Mouse (Mus musculus) liver, adult (tissue): ENCODE data around the gene Pygb.

Source experiments
- GATA4 ChIP-seq: IDR thresholded peaks from 2 replicates; pipeline ENCODE4 v1.6.1; 2014; ENCODE audit warnings: mild to moderate bottlenecking, low read length; ENCODE audit not compliant: insufficient replicate concordance

The Pygb gene

DNA sequence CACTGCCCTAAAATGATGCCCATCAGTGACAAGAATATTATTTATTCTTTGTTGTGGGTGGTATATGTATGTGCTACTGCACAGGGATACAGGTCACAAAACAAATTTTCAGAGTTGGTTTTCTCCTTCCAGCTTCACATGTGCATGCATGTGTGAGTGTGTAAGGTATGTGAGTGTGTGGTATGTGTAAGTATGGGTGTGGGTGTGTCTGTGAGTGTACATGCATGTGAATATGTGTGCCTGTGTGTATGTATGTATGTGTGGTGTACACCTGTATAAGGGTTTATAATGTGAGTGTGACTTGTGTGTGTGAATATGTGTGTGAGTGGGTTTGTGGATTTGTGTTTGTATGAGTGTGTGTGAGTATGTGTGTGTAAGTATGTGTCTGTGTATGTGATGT is 68.7 kb downstream of the Pygb start:
- TF ChIP-seq GATA4: no peak

DNA sequence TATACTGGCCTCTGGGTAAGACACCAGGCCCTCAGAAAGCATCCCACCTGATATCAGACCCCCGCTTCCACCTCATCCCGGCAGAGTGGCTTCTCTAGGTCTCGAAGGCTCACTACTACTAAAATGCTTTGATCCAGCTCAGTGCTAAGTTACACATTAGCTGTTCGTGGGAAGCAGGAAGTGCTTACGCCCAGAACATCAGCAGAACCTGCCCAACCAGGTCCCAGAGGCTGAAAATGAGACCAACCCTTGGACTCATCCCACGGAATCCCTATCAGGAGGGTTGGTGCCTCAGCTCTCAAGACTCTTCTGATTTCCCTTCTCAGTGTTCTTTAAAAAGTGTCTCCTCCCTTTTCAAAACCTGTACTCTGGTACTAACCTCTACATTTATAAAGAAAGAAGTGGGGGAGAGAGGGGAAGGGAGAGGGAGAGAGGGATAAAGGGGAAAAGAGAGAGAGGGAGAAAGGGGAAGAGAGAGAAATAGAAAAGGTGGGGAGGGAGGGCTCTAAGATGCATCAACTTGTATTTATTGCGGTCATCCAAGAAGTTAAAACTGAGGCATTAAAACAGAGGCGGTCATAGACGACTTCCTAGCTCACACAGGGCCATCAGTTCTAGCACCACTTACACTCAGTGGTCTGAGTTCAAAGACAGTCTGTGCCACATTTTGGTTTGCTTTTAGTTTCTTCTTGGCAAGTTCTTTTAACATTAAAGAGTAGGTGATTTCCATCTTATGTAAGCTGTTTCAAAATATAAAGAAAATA is 72.4 kb downstream of the Pygb start:
- no peak for TF ChIP-seq GATA4

DNA sequence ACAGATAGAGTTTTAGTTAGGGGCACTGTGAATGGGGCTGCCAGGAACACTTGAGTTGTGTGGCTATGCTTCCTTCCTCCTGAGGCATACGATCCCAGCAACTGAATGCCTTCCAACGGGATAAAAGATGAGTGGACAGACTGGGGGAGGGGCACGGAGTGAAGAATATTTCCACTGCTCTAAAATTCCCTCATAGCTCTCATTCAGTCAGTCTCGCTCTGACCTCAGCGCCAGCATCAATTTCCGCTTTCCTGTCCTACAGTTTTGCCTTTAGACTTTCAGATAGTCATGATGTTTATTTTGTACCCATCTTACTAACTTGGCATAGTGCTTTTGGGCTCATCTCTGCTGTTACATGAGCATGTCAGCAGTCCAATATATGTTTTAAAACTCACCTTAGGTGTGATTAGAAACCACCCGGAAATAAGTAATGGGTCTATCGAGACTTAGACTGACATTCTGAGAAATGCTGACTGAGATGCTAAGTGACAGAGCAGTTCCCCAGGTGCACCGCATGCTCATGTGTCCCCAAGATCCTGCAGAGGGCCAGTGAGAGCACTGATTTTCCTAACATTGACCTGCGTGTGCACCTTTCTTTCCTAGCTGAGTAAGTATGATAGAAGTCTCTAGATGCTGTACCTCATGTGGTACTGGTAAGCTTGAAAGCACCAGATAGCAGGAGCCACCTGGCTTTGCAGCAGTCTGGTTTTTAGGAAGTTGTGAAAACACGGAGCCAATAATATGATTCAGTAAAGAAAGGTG is 73.4 kb downstream of the Pygb start:
- TF ChIP-seq GATA4: no peak

DNA sequence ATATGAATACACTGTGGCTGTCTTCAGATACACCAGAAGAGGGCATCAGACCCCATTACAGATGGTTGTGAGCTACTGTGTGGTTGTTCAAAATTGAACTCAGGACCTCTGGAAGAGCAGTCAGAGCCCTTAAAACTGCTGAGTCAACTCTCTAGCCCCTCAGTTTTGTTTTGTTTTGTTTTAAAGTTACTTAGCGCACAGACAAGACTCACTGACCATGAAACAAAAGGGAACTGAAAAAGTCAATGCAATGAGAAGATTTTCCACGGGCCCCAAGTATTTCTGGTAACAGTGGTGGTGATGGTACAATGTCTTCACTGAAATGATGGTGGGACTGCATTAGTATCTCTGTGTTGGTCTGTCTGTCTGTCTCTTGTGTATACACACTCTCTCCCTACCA is 74.6 kb downstream of the Pygb start:
- TF ChIP-seq GATA4: no peak

DNA sequence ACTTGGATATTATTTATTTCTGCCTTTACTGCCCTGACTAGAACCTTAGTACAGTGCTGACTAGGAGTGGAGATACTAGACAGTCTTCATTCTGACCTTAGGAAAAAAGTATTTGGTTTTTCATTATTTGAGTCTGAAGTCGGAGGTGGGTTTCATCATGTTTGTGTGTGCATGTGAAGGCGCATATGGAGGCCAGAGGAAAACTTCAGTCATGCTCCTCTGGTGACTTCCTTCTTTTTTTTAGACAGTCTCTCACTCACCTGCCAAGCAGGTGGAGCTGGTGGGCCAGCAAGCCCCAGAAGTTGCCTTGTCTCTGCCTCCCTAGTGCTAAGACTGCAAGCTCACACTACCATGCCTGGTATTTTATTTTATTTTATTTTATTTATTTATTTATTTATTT is 80.5 kb downstream of the Pygb start:
- TF ChIP-seq GATA4: no peak

DNA sequence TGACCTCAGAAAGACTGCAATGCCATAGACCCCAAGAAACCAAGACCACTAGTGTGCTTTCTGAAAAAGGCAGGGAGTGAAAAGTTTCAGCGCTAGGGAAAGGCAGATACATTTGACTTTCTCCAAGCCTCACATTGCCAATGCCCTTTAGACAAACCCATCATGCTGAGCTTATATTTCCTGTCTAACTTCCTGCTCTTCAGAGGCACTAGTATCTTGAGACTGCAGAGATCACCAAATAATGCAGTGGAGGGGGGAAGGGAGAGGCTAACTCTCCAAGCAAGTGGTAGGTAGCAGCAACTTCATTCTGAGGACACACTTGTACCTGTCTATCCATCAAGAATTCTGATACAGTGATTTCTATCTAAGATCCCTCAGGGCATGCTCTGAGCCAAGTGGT is 82.9 kb downstream of the Pygb start:
- TF ChIP-seq GATA4: no peak

DNA sequence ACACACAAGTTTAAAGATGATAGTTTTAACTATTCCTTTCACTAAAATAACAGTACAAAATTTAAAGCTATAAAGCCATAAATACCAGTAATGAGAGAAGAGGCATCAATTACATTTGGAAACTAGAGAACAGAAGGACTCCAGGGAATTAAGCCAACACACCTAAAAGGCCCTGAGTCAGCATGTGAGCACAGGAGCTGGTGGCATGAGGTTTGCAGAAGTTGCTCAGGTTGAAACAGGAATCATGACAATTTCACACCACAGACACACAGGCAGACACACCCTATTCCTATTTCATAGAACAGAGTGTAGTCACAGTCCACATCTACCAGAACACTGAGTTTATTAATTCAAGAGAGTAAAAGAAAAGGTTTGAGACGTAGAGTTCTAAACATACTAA is 88.0 kb downstream of the Pygb start:
- no peak for TF ChIP-seq GATA4

DNA sequence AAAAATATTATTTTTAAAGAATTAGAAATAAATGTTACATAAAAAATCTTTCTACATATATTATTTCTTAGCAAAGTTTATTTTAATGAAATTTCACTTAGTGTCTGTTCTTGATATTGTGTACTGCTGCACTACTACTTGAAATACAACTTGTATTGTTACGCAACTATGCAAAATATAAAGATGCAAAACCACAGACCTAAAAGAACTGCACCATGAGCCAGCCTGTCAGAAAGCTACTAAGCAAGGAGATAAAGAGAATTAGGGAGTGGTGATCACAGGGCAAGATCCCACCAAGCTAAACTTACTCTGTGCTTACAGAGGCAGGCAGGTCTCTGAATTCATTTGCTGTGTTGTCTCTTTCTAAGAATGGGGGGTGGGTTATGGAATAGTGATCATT is 88.7 kb downstream of the Pygb start:
- no peak for TF ChIP-seq GATA4

DNA sequence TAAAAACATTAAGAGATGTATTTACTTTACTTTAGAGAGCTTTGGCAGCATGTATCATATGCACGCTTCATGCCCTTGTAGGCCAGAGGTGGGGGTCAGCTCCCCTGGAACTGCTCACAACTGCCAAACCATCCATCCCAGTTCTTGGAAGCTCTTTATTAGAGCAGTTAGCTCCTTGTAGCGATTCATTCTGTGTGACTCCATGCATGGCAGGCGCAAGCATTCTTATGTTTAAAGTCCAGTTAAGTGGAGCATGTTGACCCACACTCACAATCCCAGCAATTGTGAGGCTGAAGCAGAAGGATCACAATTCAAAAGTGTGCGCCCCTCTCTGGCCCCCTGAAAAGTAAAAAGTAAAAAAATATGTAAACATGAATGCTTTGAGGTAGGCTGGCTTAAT is 91.0 kb downstream of the Pygb start:
- TF ChIP-seq GATA4: no peak
